Mouse (Mus musculus) mammary gland, adult 2 months (tissue): Measurements from ENCODE around the gene Ubap2. TPM values are rescaled to one million over a fixed set of nuclear protein-coding genes. Genes with fewer than 3 reads are reported as not detected.

Experiments used
- polyA plus RNA-seq: library from polyadenylated mRNA; depleted of rRNA; stranded (reverse); fragments of >200 nt; gene quantifications from 2 replicates; pipeline ENCODE4 v1.2.3, GENCODE M21; 2012; ENCODE audit warnings: low replicate concordance; rRNA removed

Ubap2 gene
- polyA plus RNA-seq: 58.8 and 122 TPM in 2 replicates

DNA sequence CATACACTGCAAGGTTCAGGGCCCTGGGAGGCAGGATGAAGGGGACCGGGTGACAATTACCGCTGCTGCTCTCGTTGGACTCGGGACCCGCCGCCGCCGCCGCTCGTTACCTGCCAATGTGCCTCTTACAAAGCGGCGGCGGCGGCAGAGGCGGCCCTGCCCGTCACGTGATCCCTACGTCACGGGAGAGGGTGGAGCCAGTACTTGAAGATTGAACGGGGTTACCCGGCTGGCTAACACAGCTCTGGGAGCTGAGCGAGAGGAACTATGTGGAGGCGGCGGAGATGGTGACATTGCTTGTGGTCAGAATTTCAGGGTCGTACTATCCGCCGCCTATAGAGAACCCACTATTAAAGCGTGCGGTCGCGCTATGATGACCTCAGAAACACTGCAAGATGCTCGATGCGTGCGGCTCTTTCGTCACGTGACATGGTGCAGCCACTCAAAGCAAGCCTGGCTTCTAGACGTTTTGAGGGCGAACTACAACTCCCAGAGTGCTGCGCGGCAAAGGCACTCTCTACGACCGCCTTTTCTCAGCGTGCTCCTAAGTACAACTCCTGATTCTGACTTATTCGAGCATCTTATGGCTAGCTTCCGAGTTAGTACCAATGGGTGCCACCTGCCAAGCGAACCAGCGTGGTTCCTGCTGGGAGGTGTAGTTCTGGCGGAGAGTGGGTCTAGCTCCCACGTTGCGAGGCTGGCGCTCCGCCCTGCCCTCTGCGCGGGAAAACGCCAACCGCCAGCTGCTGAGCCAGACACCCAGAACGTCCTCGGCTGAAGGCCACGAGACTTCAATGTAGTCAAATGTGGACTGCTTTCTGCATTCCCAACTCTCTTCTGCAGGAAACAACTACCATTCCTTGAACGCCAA lies at the start of gene Ubap2:
Ubap2 (minus strand) TSS at position 165 of the 871 bp plus-strand sequence.

DNA sequence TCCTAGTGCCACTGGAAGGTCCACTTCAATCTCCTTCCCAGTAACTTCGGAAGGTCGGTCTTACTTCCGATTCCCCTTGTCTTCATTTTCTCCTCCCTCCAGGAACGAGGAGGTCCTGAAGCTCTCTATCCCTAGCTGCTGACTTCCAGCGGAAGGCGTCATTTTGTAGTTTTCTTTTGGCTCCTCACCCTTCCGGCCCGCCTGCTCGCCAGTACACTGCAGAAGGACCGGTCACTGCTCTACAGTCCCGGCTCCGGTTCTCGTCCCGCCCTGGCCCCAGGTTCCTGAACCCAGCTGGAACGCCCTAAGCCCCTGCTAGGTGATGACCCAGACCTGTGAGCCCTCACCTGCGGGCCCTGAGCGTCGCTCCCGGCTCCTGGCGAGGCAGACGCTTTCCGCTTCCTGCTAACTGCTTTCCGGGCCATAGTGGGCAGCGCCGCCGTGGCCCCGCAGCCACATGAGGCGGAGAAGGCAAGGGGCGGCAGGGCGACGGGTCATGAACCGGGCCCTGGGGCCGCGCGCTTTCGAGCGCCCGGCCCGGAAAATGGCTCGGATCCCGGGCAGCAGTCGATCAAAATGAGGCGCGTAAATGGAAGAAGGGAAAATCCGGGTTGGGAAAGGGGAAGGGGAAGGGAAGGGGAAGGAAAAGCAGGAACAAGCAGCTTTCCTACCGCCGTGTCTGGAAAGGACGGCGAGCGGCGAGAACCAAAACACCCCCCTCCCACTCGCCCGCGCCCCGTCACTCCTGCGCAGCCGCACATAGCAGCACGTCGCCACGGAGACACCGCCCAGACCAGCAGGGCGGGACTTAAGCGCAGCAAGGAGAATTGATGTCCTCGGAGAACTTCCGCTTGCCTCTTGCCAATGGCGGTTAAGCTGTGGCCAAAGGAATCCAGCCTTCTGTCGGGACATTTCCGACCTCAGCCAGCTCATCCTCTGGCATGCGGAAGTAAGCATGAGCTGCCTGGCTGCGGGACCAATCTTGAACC lies 39.5 kb upstream of the Ubap2 start, which contains the start of gene Dcaf12:
Dcaf12 (minus strand) TSS at position 749 of the 989 bp plus-strand sequence.

Other genes starting within 250 kb of the Ubap2 start
- 40.4 and 83.3 TPM in 2 replicates for gene Aqp7, start 227.0 kb downstream of the Ubap2 start, polyA plus RNA-seq
- gene Aqp3, start 177.0 kb downstream of the Ubap2 start, polyA plus RNA-seq: 7.9 and 15.5 TPM in 2 replicates
- 42.6 and 56.9 TPM in 2 replicates for gene Nol6, start 150.7 kb downstream of the Ubap2 start, polyA plus RNA-seq
- 42.3 and 49.3 TPM in 2 replicates for gene Ube2r2, start 139.4 kb downstream of the Ubap2 start, polyA plus RNA-seq
- gene Dcaf12, start 39.7 kb upstream of the Ubap2 start, polyA plus RNA-seq: 24.0 and 33.9 TPM in 2 replicates
- gene Ubap1, start 73.9 kb upstream of the Ubap2 start, polyA plus RNA-seq: 20.2 and 39.6 TPM in 2 replicates
- gene Kif24, start 189.7 kb upstream of the Ubap2 start, polyA plus RNA-seq: 0.57 and 0.96 TPM in 2 replicates
- gene Nudt2, start 190.0 kb upstream of the Ubap2 start, polyA plus RNA-seq: 7.7 and 16.9 TPM in 2 replicates
- gene AI464131, start 227.9 kb upstream of the Ubap2 start, polyA plus RNA-seq: 27.6 and 30.7 TPM in 2 replicates
- 0.11 and 0.49 TPM in 2 replicates for gene 1110017D15Rik, start 242.2 kb upstream of the Ubap2 start, polyA plus RNA-seq